Mouse (Mus musculus) megakaryocyte progenitor cell, adult 5-6 weeks (primary cell): ENCODE results near the gene Phlpp2. TPM values are rescaled to one million over a fixed set of nuclear protein-coding genes. Genes with fewer than 3 reads are reported as not detected.
"Not testable (repeated sequence)": the region's sequence is repeated elsewhere in the genome, so short reads cannot be mapped to it uniquely, and the experiment has no call there.

Experiments used
- ATAC-seq: replicated peaks from 2 replicates; pipeline ENCODE4 v1.8.0; 2016; ENCODE audit warnings: mild to moderate bottlenecking, moderate TSS enrichment, inconsistent platforms; ENCODE audit not compliant: poor library complexity
- total RNA-seq, 2 experiments: library from RNA; stranded (forward) in 1 of 2; stranded (reverse) in 1 of 2; fragments of 157-497, 149-512 nt in 1 of 2; fragments of 200-1000 nt in 1 of 2; gene quantifications; 2 replicates each; pipeline versions ENCODE4 v1.2.3 to v1.2.4; 2015 to 2017

Gene Phlpp2
- total RNA-seq (2015), result 8.6 and 8.7 TPM in 2 replicates
- 8.0 and 8.6 TPM in 2 replicates for total RNA-seq (2017)

- ATAC-seq, result peak; percentile 88
Measured at GRCm38 (mm10) chr8:109868003-109868679, at the start of gene Phlpp2. Gene Phlpp2 (plus strand): TSS chr8:109868542.

- no peak for ATAC-seq
Measured at GRCm38 (mm10) chr8:109823561-109823960, 44.8 kb upstream of the Phlpp2 start.

DNA sequence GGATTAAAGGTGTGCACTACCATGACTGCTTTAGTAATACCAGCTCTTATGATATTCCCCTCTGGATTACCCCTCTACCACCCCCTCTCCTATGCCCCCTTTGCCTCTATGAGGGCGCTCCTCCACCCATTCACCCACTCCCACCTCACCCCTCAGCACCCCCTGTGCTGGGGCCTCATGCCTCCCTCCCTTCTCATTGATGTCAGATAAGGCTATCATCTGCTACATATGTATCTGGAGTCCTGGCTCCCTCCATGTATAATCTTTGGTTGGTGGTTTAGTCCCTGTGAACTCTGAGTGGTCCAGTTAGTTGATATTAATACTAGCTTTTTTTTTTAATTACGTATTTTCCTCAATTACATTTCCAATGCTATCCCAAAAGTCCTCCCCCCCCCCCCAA lies 28.5 kb upstream of the Phlpp2 start:
- ATAC-seq, result no peak

GRCm38 (mm10) chr8:109842468-109842867 lies 25.9 kb upstream of the Phlpp2 start:
- ATAC-seq, result peak; percentile 34; the same call in 1 of the 2 replicates

DNA sequence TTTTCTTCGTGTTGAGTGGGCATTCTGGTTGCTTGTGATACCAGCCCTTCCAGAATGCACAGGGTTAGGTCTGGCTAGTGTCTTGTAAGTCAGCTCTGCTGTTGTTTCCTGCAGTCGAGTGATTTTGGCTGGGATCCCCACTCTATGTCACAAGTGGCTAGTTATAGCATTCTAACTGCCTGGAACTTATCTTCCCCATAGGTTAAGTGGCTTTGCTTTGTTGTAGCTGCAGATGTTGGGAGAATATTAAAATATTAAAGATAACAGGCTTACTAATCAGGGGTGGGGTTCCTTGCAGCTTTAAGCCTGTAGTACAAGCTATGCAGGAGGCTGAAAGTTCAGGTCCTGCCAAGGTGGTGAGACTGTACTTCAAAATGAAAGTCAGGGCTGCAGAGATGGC lies 20.5 kb upstream of the Phlpp2 start:
- ATAC-seq, result peak; percentile 87

- ATAC-seq, result no peak
Measured at GRCm38 (mm10) chr8:109848981-109849380, 19.4 kb upstream of the Phlpp2 start.

DNA sequence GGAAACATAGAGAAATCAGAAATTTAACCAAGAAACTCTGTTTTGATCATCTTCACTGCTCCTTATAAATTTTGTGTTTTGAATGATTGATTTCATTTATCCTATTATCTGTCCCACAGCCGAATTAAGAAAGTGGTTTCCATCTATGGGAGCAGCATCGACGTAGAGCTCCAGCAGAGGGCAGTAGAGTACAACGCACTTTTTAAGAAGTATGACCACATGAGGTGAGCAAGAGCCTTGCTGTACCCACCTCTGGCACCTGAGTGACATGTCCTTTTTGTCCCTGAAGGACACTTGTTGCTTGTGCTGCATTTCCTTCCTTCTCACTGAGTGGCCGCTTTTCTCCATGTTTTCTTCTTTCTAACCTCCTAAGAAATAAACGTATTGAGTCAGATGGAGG lies 14.9 kb upstream of the Phlpp2 start:
- ATAC-seq, result peak; percentile 95

DNA sequence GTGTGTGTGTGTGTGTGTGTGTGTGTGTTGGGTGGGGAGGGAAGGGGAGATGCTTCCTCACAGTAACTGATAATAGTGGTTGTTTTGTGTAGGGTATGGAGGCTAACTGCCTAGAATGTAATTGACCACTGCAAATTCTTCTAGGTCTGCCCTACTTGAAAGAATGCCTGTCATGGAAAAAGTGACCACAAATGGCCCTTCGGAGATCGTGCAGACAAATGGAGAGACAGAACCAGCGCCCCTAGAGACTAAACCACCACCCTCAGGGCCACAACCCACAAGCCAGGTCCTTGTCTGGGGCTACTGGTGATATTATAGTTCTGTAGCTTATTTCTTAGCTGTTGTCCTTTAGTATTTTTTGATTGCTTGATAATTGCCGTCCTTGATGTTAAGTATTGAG lies 13.8 kb upstream of the Phlpp2 start:
- ATAC-seq, result no peak

- ATAC-seq, result no peak
Measured at GRCm38 (mm10) chr8:109855451-109855850, 12.9 kb upstream of the Phlpp2 start.

DNA sequence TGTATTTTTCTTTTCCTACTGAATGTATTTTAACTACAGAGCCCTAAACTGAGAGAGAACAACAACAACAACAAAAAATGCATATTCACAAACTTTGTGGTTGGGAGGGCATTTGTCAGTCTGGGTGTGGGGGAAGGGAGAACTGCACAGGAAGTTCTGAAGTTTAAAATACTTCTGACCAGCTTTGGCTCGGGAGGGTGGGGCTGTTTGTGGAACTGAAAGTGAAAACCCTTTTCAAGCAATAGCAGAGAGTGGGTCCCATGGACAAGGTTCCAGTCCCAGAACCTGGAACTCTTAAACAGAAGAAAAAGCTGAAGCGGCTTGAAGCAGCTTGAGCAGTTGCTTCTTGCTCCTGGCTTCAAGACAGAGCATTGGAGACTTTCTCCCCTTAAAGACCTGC lies 4.9 kb upstream of the Phlpp2 start:
- ATAC-seq, result peak; percentile 47

GRCm38 (mm10) chr8:109864798-109865197 lies 3.5 kb upstream of the Phlpp2 start:
- ATAC-seq, result peak; percentile 36

DNA sequence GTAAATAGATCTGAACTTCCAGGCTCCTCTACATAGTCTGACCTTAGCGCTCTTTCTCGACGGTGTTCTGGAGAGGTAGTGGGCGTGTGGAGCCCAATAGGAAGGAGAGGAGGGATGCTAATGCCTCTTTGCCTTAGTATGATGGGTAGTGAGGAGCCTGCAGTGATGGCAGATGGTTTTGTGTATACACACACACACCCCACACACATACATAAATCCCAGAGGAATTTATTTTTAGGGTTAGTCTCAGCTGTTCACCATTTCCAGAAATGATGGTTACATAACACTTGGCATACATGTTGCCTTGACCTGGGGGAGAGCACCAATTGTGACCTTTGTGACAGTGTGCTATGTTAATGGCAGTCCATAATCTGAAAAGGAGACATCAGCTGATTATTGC lies 2.8 kb upstream of the Phlpp2 start:
- no peak for ATAC-seq

GRCm38 (mm10) chr8:109866690-109867089 lies 1.7 kb upstream of the Phlpp2 start:
- no peak for ATAC-seq

GRCm38 (mm10) chr8:109868680-109869361 lies 479 bp downstream of the Phlpp2 start:
- ATAC-seq, result peak; percentile 11

- no peak for ATAC-seq
Measured at GRCm38 (mm10) chr8:109871056-109871455, 2.7 kb downstream of the Phlpp2 start.

DNA sequence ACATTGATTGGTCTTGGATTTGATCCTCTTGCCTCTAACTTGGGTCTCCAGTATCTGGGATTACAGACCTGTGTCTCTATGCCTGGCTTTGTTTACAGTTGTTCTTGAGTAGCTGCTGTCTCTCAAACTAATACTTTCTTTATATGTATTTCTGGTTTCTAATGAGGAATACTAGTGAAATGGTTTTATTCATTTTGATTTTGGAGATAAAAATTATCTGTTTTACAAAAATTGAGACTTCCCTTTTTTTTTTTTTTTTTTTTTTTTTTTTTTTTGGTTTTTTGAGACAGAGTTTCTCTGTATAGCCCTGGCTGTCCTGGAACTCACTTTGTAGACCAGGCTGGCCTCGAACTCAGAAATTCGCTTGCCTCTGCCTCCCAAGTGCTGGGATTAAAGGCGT lies 5.5 kb downstream of the Phlpp2 start:
- not testable (repeated sequence) for ATAC-seq

- no peak for ATAC-seq
Measured at GRCm38 (mm10) chr8:109880012-109880662, 11.8 kb downstream of the Phlpp2 start.

GRCm38 (mm10) chr8:109885294-109885693 lies 17.0 kb downstream of the Phlpp2 start:
- ATAC-seq, result no peak

DNA sequence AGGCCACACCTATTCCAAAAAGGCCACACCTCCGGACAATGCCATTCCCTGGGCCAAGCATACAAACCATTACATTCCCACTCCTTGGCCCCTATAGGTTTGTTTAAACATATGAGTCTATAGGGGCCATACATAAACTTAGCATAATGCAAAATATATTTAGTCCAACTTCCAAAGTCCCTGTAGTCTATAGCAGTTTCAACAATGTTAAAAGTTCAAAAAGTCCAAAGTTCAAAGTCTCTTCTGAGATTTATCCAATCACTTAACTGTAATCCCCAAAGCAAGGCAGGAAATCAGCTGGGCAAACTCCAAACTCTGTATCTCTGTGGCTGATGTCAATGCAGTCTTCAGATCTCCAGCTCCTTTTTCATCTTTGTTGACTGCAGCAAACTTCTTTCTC lies 20.9 kb downstream of the Phlpp2 start:
- no peak for ATAC-seq

DNA sequence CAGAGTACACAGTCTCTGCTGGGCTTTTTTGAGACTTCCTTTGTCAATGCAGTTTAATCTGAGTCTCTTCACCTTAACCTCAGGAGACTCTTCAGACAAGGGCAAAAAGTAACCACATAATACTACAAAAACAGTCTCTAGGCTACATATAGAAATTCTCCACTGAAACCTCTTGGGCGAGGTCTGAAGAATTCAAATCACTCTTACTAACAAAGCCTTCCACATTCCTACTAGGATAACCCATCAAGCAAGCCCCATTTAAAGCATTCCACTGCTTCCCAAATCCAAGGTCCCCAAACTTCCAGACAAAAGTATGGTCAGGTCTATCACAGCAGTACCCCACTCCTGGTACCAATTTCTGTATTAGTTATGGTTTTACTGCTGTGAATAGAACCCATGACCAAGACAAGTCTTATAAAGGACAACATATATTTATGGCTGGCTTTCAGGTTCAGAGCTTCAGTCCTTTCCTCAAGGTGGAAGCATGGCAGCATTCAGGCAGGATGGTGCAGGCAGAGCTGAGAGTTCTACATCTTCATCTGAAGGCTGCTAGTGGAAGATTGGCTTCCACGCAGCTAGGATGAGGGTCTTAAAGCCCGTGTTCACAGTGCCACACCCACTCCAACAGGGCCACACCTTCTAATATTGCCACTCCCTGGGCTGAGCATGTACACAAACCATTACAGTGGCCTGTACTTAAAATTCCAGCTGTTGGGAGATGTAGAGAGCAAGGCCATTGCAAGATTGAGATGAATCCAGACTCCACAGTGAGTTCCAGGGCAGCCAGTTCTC lies 22.6 kb downstream of the Phlpp2 start:
- no peak for ATAC-seq

GRCm38 (mm10) chr8:109894636-109895035 lies 26.3 kb downstream of the Phlpp2 start:
- no peak for ATAC-seq
